Mouse (Mus musculus): ENCODE measurements around the gene Tyw1.

DNA sequence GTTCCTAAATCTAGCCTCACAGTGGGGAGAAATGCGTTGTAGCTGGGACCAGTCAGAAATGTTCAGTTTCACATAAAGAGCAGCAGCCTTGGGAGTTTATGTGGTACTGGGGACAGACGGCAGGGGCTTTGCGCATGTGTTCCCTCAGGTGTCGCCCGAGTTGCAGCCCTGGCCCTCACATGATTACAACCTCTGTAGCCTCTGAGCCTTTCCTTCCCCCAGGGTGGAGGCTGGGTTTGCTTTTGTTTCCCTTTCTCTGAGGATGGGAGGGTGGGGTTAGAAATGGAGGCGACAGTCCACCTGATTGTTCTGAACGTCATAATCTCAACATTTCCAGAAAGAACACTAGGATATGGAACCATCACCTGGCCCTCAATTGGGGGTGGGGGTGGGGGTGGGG is 52.5 kb downstream of the Tyw1 start:
- TF ChIP-seq POLR2A (IDR thresholded peaks at IDR 0.05; ENCODE audit: borderline replicate concordance, insufficient read depth, low read length) (no peak), CTCF (IDR thresholded peaks at IDR 0.05; ENCODE audit: borderline replicate concordance, insufficient read depth, low read depth, low read length) (no peak)

Data from cerebellum, adult 2 months (tissue).